Mouse (Mus musculus): ENCODE data around the gene Cacna1c. TPM values are rescaled to one million over a fixed set of nuclear protein-coding genes. Genes with fewer than 3 reads are reported as not detected.

Gene Cacna1c
- total RNA-seq, 1 experiment, result 0.98 TPM

- Histone ChIP-seq H3K9ac (ENCODE audit: insufficient read depth, low read depth, low read length, poor library complexity, severe bottlenecking) (no peak overlapping the region), H3K9me3 (ENCODE audit: control insufficient read depth, insufficient read depth, low read depth, low read length) (no peaks in the 10 kb centered on the region), H3K4me1 (ENCODE audit: control insufficient read depth in 2 of 2, insufficient read depth in 2 of 2, low read length in 2 of 2, poor library complexity in 1 of 2) (no peaks in the 10 kb centered on the region), H3K36me3 (ENCODE audit: control insufficient read depth, insufficient read depth, low read length, poor library complexity, severe bottlenecking) (no peaks in the 10 kb centered on the region), H3K27ac (ENCODE audit: insufficient read depth, low read depth, low read length, poor library complexity, severe bottlenecking) (no peak overlapping the region), H3K4me3 (ENCODE audit: insufficient read depth in 1 of 2, low read depth in 1 of 2, low read length in 2 of 2, poor library complexity in 1 of 2, severe bottlenecking in 1 of 2) (no peak overlapping the region)
- in situ Hi-C loops (cut with MboI; ENCODE audit: low sequenced_read_pairs in 2 of 2, unreplicated experiment in 2 of 2), result no loop called here
- TF ChIP-seq MAFK (IDR thresholded peaks at IDR 0.05; ENCODE audit: insufficient read depth, low read depth, low read length) (no peak), CHD2 (IDR thresholded peaks at IDR 0.05; ENCODE audit: low read depth, low read length) (no peak), ZNF384 (IDR thresholded peaks at IDR 0.05; ENCODE audit: low read depth, low read length) (no peak), HCFC1 (IDR thresholded peaks at IDR 0.05; ENCODE audit: borderline replicate concordance, insufficient read depth, low read length) (no peak), ZC3H11A (IDR thresholded peaks at IDR 0.05; ENCODE audit: borderline replicate concordance, low read depth, low read length) (no peak)
- DNase-seq (ENCODE audit: low read depth, low spot score), result no peak
Observed at GRCm38 (mm10) chr6:118816253-118816652, 380.0 kb downstream of the Cacna1c start.

DNA sequence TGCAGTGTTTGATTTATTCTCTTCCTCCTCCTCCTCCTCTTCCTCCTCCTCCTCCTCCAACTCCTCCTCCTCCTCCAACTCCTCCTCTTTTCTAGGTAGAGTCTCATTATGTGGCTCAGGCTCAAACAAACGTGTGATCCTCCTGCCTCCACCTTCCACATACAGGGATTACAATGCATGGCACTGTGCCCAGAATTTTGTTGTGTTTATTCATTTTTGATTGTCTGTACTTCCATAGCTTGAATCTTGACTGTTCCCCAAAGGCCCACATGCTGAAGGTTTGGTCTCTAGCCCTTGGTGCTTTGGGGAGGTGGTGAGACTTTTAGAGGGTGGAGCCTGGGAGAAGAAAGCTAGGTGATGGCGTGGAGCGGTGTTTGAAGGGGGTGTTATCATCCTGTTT, 383.7 kb downstream of the Cacna1c start:
- TF ChIP-seq HCFC1 (IDR thresholded peaks at IDR 0.05; ENCODE audit: borderline replicate concordance, insufficient read depth, low read length) (no peak), MAFK (IDR thresholded peaks at IDR 0.05; ENCODE audit: insufficient read depth, low read depth, low read length) (no peak), CHD2 (IDR thresholded peaks at IDR 0.05; ENCODE audit: low read depth, low read length) (no peak), ZC3H11A (IDR thresholded peaks at IDR 0.05; ENCODE audit: borderline replicate concordance, low read depth, low read length) (no peak), ZNF384 (IDR thresholded peaks at IDR 0.05; ENCODE audit: low read depth, low read length) (no peak)
- in situ Hi-C loops (cut with MboI; ENCODE audit: low sequenced_read_pairs in 2 of 2, unreplicated experiment in 2 of 2), result no loop called here
- no peak overlapping the region for H3K9ac ChIP-seq (ENCODE audit: insufficient read depth, low read depth, low read length, poor library complexity, severe bottlenecking)

GRCm38 (mm10) chr6:118812007-118812406, 384.2 kb downstream of the Cacna1c start:
- H3K36me3 ChIP-seq (ENCODE audit: control insufficient read depth, insufficient read depth, low read length, poor library complexity, severe bottlenecking), result no peaks in the 10 kb centered on the region
- no peaks in the 10 kb centered on the region for H3K9me3 ChIP-seq (ENCODE audit: control insufficient read depth, insufficient read depth, low read depth, low read length)
- H3K4me3 ChIP-seq (ENCODE audit: insufficient read depth in 1 of 2, low read depth in 1 of 2, low read length in 2 of 2, poor library complexity in 1 of 2, severe bottlenecking in 1 of 2), result no peak overlapping the region
- no peak for DNase-seq (ENCODE audit: low read depth, low spot score)
- no peaks in the 10 kb centered on the region for H3K4me1 ChIP-seq (ENCODE audit: control insufficient read depth in 2 of 2, insufficient read depth in 2 of 2, low read length in 2 of 2, poor library complexity in 1 of 2)
- H3K27ac ChIP-seq (ENCODE audit: insufficient read depth, low read depth, low read length, poor library complexity, severe bottlenecking), result no peak overlapping the region
- H3K9ac ChIP-seq (ENCODE audit: insufficient read depth, low read depth, low read length, poor library complexity, severe bottlenecking), result no peak overlapping the region
- TF ChIP-seq CHD2 (IDR thresholded peaks at IDR 0.05; ENCODE audit: low read depth, low read length) (no peak), HCFC1 (IDR thresholded peaks at IDR 0.05; ENCODE audit: borderline replicate concordance, insufficient read depth, low read length) (no peak), MAFK (IDR thresholded peaks at IDR 0.05; ENCODE audit: insufficient read depth, low read depth, low read length) (no peak), ZNF384 (IDR thresholded peaks at IDR 0.05; ENCODE audit: low read depth, low read length) (no peak), ZC3H11A (IDR thresholded peaks at IDR 0.05; ENCODE audit: borderline replicate concordance, low read depth, low read length) (no peak)
- in situ Hi-C loops (cut with MboI; ENCODE audit: low sequenced_read_pairs in 2 of 2, unreplicated experiment in 2 of 2), result no loop called here

More for the DNA sequence above, 383.7 kb downstream of the Cacna1c start:
- Histone ChIP-seq H3K4me1 (ENCODE audit: control insufficient read depth in 2 of 2, insufficient read depth in 2 of 2, low read length in 2 of 2, poor library complexity in 1 of 2) (no peaks in the 10 kb centered on the region), H3K36me3 (ENCODE audit: control insufficient read depth, insufficient read depth, low read length, poor library complexity, severe bottlenecking) (no peaks in the 10 kb centered on the region), H3K9me3 (ENCODE audit: control insufficient read depth, insufficient read depth, low read depth, low read length) (no peaks in the 10 kb centered on the region), H3K27ac (ENCODE audit: insufficient read depth, low read depth, low read length, poor library complexity, severe bottlenecking) (no peak overlapping the region), H3K4me3 (ENCODE audit: insufficient read depth in 1 of 2, low read depth in 1 of 2, low read length in 2 of 2, poor library complexity in 1 of 2, severe bottlenecking in 1 of 2) (no peak overlapping the region)
- DNase-seq (ENCODE audit: low read depth, low spot score), result no peak

GRCm38 (mm10) chr6:118810834-118811233, 385.4 kb downstream of the Cacna1c start:
- H3K36me3 ChIP-seq (ENCODE audit: control insufficient read depth, insufficient read depth, low read length, poor library complexity, severe bottlenecking), result no peaks in the 10 kb centered on the region
- TF ChIP-seq ZC3H11A (IDR thresholded peaks at IDR 0.05; ENCODE audit: borderline replicate concordance, low read depth, low read length) (no peak), HCFC1 (IDR thresholded peaks at IDR 0.05; ENCODE audit: borderline replicate concordance, insufficient read depth, low read length) (no peak), CHD2 (IDR thresholded peaks at IDR 0.05; ENCODE audit: low read depth, low read length) (no peak), ZNF384 (IDR thresholded peaks at IDR 0.05; ENCODE audit: low read depth, low read length) (no peak), MAFK (IDR thresholded peaks at IDR 0.05; ENCODE audit: insufficient read depth, low read depth, low read length) (no peak)
- no peak overlapping the region for H3K27ac ChIP-seq (ENCODE audit: insufficient read depth, low read depth, low read length, poor library complexity, severe bottlenecking)
- no peaks in the 10 kb centered on the region for H3K9me3 ChIP-seq (ENCODE audit: control insufficient read depth, insufficient read depth, low read depth, low read length)
- in situ Hi-C loops (cut with MboI; ENCODE audit: low sequenced_read_pairs in 2 of 2, unreplicated experiment in 2 of 2), result no loop called here
- H3K4me3 ChIP-seq (ENCODE audit: insufficient read depth in 1 of 2, low read depth in 1 of 2, low read length in 2 of 2, poor library complexity in 1 of 2, severe bottlenecking in 1 of 2), result no peak overlapping the region
- no peaks in the 10 kb centered on the region for H3K4me1 ChIP-seq (ENCODE audit: control insufficient read depth in 2 of 2, insufficient read depth in 2 of 2, low read length in 2 of 2, poor library complexity in 1 of 2)
- H3K9ac ChIP-seq (ENCODE audit: insufficient read depth, low read depth, low read length, poor library complexity, severe bottlenecking), result no peak overlapping the region
- no peak for DNase-seq (ENCODE audit: low read depth, low spot score)

DNA sequence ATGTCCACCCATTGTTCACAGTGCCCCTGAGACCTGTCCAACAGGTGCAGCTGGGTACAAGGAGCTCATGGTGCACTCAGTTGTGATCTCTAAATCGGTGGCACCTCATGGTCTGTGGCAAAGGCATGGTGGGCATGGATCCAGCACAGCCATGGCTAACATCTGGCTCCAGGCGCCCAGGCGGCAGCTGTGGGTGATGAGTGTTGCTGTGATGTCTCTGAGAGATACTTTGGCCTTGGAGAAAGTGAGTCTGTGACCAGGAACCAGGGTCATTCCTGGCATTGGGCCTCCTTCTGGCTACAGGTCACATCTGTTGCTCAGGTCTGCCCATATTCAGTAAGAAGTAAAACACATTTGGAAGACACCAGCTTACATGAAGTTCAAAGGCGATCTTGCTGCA, 391.1 kb downstream of the Cacna1c start:
- in situ Hi-C loops (cut with MboI; ENCODE audit: low sequenced_read_pairs in 2 of 2, unreplicated experiment in 2 of 2), result no loop called here
- Histone ChIP-seq H3K27ac (ENCODE audit: insufficient read depth, low read depth, low read length, poor library complexity, severe bottlenecking) (no peak overlapping the region), H3K4me3 (ENCODE audit: insufficient read depth in 1 of 2, low read depth in 1 of 2, low read length in 2 of 2, poor library complexity in 1 of 2, severe bottlenecking in 1 of 2) (no peak overlapping the region), H3K4me1 (ENCODE audit: control insufficient read depth in 2 of 2, insufficient read depth in 2 of 2, low read length in 2 of 2, poor library complexity in 1 of 2) (no peaks in the 10 kb centered on the region), H3K9me3 (ENCODE audit: control insufficient read depth, insufficient read depth, low read depth, low read length) (no peaks in the 10 kb centered on the region), H3K9ac (ENCODE audit: insufficient read depth, low read depth, low read length, poor library complexity, severe bottlenecking) (no peak overlapping the region), H3K36me3 (ENCODE audit: control insufficient read depth, insufficient read depth, low read length, poor library complexity, severe bottlenecking) (no peaks in the 10 kb centered on the region)
- TF ChIP-seq ZC3H11A (IDR thresholded peaks at IDR 0.05; ENCODE audit: borderline replicate concordance, low read depth, low read length) (no peak), HCFC1 (IDR thresholded peaks at IDR 0.05; ENCODE audit: borderline replicate concordance, insufficient read depth, low read length) (no peak), ZNF384 (IDR thresholded peaks at IDR 0.05; ENCODE audit: low read depth, low read length) (no peak), CHD2 (IDR thresholded peaks at IDR 0.05; ENCODE audit: low read depth, low read length) (no peak), MAFK (IDR thresholded peaks at IDR 0.05; ENCODE audit: insufficient read depth, low read depth, low read length) (no peak)
- DNase-seq (ENCODE audit: low read depth, low spot score), result no peak
